Mouse (Mus musculus): ENCODE measurements around the gene Slc3a2.

DNA sequence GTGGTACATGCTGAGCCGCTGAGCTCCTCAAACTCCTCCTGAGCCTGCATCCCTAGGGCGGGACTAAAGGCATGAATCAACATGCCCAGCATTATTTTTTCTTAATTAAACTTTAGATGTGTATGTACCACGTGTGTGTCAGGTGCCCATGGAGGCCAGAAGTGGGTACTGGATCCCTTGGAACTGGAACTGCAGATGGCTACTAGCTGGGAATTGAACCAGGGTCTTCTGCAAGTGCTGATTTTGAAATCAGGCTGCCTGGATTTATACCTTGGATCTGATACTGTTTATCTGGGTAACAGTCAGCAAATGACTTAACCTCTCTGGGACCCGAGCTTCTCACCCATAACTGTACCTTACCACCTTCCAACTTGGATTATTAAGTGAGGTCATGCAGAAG, 1.1 kb downstream of the Slc3a2 start:
- TF ChIP-seq CTCF (IDR thresholded peaks at IDR 0.05; ENCODE audit: insufficient read depth, low read depth, low read length) (no peak), POLR2A (IDR thresholded peaks at IDR 0.05; ENCODE audit: insufficient read depth, low read depth, low read length) (no peak)

All from olfactory bulb, adult 2 months (tissue).